Mouse (Mus musculus): Measurements from ENCODE around the gene Crybb2.
A peak's percentile ranks its signal among the peaks of the same experiment; 100 is the strongest.

Crybb2 gene

DNA sequence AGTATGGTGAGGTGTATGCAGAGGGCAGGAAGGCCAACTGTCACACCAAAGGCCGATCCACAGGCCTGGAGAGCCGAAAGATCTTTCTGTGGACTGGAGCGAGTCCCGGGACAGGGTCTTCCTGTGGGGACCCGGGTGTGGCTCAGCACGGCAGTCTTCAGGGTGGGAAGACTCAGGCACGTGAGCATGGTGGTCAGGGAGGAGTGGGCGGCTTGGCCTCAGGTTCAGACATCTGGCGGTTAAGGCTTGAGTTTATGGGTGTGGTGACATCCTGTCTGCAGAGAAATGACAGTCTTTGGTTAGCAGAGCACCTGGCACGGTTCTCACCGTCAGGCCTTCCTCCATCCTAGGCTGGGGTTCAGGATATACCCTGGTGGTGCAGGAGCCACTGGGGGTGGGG, 20.8 kb upstream of the Crybb2 start:
- no peak for DNase-seq (ENCODE audit: low spot score in 2 of 2)

DNA sequence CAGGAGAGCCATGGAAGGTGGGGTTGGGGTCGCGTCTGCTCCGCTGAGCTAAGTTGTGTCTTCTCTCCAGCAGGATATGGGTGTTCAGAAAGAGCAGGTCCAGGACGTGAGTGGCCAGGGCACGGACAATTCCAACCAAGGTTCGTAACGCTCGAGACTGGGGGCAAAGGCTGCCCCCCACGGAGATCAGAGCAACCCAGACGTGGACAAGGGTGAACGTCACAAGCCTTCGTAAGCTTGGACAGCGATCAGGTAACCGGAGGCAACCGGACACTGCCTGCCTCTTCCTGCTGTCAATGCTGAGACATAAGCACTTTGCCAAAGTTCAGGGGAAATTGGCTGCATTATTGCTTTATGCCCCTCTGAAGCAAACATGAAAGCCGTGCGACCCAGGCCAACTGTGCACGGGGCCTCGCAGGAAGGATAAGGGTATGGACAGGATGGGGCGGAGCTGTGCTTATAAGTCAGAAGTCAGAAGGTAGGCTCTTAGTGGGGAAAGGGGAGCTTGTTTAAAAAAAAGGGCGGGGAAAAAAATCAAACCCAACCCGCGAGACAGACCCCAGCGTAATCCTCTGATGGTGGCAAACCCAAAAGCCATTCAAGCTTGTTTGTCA, 20.3 kb upstream of the Crybb2 start:
- no peak for DNase-seq (ENCODE audit: low spot score in 2 of 2)

DNA sequence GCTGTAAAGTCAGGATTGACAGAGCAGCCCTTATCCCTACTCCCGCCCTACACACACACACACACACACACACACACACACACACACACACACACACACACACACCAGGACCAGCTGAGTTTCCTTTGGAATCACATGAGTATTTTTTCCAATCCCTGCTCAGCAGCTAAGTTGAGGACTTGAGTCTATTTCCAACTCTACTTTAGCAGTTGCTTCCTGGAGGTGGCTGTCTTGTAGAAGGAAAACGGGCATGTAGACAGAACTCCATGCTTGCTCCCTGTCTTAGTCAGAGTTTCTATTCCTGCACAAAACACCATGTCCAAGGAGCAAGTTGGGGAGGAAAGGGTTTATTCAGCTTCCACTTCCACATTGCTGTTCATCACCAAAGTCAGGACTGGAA, 17.5 kb upstream of the Crybb2 start:
- no peak for DNase-seq (ENCODE audit: low spot score in 2 of 2)

DNA sequence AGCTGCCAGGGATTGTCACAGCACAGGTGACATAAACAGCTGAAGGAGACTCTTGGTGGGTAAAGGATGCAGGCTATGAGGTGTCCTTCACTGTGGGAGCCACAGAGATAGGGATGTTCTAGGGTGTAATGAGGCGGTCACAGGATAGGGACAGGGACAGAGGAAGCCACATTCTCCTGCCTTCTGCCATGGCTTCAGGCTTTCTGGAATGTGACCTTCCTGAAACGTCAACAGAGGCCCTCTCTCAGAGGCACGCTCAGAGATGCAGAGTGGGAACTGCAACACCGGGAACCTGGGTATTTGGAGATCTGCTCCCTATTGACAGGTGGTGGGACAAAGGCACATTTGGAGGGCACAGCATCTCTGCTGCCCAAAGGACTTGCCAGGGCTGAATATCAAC, 17.1 kb upstream of the Crybb2 start:
- DNase-seq (ENCODE audit: low spot score in 2 of 2): no peak

DNA sequence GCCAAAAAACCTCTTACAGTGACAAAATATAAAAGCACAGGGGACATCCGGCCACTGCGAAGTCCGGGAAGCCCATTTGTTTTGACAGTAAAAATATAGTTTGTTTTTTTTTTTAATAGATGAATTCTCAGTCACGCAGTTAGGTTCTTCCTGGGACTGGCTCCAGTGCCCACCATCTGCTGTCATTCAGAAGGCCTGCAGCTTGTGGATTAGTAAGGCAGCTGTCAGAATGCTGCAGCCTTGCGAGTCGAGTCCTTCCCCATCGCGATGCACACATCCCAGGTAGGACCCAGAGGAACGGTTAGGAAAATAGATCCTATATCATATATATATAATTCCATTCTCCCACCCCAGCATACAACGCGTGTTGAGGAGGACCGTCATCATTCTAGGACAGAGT, 16.5 kb upstream of the Crybb2 start:
- no peak for DNase-seq (ENCODE audit: low spot score in 2 of 2)

DNA sequence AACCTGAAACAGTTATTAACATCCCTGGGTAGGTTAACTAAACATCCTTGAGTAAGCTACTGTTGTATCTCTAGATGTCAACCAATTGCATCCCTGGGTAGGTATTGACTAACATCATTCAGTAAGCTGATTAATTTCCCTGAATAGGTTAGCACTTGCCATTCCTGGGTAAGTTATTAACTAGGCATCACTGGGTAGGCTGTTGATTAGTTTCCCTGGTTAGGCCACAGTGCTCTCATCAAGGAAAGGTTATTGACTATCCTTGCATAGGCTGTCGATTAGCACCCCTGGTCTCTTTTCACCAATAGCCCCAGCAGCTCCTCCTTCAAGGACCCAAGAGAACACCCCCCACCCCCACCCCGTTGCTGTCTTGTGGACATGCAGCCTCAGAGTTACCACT, 16.0 kb upstream of the Crybb2 start:
- no peak for DNase-seq (ENCODE audit: low spot score in 2 of 2)

DNA sequence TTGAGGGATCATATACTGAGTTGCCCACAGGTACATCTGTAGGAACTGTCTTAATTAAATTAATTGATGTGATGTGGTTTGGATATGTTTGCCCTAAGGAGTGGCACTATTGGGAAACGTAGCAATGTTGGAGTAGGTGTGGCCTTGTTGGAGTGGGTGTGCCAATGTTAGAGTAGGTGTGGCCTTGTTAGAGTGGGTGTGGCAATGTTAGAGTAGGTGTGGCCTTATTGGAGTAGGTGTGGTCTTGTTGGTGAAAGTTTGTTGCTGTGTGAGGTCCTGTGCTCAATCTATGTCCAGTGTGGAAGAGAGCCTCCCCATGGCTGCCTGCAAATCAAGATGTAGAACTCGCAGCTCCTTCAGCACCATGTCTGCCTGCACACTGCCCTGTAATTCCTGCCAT, 14.4 kb upstream of the Crybb2 start:
- no peak for DNase-seq (ENCODE audit: low spot score in 2 of 2)

DNA sequence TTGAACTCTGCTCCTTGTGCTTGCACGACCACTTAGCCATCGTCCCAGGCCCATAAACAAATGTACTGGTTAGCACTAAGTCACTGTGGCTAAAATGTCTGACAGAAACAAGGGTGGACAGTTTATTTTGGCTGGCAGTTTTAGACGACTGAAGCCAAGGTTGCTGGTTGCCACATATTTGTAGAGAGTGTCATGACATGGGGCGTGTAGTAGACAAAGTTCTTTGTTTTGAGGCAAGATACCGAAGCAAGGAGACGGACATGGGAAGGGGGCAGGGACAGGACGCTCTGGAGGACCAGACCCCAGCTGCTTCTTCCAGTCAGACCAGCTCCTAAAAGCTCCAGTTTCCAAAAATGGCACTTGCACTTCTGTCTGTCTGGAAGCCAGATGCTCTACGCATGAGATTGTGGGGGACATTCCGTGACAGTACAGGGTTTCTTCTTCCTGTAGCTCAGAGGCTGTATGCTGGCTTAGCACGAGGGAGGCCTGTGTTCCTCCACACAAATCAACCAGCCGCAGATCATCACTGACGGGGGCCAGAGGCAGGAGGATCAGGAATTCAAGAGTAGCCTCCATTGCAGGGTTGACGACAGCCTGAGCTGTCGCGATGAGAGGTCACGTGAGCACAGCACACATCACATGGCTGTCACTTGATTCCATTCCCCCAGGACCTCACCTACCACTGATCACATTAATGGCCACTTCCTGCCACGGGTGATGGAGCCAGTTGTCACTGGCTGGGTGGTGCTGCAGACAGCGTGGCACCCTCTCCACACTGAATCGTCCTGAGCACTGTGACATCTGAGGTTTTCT, 12.6 kb upstream of the Crybb2 start:
- DNase-seq (ENCODE audit: low spot score in 2 of 2): peak in 1 of 2 experiments; percentile 23

DNA sequence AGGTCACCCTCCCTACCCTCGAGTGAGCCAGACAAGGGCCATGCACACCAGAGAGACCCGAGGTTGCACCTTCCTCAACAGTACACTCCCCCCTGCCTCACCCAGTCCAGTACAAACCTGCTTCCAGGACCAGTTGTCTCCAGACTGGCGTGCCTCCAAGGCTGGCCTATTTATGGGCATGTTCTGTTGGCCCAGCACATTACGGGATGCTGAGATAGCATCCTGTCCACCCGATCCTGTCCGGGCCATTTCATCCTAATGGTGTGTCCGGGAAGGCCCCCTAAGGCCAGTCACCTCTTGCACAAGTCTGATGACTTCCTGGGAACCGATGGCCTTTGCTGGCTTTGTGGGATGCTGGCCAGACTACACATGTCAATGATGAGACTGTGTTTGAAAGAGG, 11.5 kb upstream of the Crybb2 start, which contains the start of gene Crybb3:
TSS of gene Crybb3 (minus strand) at position 146 of the 400 bp plus-strand sequence.
- no peak for DNase-seq (ENCODE audit: low spot score in 2 of 2)

DNA sequence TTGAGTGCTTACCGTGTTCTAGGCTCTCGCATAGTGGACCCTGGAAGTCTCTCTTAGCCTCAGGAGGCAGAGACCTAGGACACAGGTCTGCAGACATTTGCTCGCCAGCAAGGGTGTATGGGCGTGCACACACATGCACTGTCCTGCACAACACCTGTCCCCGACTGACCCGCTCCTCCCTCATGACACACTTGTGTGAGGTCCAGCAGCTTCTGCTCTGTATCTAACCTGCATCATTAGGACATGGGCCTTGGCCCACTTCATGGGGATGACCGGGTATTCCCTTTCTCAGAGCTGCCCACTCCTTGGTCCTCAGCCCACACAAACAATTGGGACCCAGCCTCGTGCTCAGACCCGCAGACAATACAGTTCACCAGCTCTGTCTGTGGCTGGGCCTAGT, 11.1 kb upstream of the Crybb2 start:
- DNase-seq (ENCODE audit: low spot score in 2 of 2): no peak

DNA sequence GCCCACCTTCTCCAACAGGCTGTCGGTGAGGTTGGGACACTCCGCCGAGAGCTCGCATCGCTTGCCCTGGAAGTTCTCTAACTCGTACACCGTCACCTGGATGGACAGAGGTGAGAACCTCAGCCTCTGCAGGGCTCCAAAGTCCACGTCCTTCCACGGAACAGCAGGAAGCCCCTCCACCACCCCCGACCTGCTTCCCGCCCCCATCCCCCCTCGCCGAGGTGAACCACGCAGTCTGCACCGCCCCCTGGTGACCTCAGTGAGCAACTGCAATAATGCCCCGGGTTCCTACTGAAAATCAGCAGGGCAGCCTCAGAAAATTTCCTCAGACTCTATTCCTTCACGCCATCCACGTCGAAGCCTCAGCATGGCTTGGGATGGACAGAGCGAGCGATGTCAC, 9.9 kb upstream of the Crybb2 start:
- DNase-seq (ENCODE audit: low spot score in 2 of 2): no peak

DNA sequence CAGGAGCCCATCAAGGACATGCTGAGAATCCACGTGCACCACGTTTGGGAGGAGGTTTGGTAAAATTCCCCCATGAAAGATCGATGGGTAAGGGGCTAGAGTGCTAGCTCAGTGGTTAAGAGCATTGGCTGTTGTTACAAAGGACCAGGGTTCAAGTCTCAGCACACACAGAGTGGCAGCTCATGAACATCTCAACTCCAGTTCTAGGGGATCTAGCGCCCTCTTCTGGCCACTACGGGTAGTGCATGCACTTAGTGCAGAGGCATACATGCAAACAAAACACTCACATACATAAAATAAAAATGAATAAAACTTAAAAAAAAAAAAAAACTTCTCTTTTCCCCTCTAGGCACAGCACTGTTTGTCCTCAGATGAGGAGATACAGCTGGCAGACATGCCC, 8.8 kb upstream of the Crybb2 start:
- DNase-seq (ENCODE audit: low spot score in 2 of 2): no peak

DNA sequence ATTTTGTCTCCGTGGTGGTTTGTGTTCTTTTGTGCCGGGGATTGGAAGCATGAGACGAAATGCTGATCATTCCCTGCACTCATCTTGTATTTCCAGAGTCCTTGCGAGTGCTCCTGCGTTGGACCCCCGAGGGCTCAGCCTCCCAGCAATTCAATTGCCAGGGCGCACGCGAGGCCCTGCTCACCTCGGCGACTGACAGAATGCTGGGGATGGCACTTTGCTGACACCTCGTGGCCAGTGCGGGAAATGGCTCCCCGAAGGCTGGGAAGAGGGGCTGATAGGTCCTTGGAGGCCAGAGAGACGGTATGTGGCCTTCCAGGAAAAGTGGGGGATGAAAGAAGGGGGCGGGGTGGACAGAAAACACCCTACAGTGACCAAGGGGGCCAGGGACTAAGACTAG, 15.6 kb downstream of the Crybb2 start:
- peak; percentile 66 to 84 for DNase-seq (ENCODE audit: low spot score in 2 of 2)

DNA sequence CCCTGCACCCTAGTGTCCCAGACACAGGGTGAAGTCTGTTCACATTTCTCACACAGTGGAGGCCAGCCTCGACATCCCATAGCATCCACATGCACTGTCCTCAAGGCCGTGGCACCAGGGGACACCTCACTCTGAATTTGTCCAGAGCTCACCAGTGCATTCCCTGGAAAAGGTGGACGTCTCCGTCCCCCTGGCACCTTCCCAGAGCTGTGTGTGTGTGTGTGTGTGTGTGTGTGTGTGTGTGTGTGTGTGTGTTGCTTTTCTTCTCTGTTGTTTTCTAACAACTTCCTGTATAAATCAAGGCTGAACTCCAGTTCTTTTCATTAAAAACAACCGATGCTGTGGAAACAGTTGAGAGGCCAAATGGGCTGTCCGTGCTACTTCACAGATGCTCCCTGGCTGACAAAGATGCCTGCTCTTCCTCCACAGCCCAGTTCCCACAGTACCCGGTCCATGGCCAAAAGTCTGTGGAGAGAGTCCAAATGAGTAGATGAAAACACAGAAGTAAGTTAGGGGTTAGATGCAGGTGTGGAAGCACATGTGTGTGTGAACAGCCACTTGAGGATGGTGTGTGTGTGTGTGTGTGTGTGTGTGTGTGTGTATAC, 19.2 kb downstream of the Crybb2 start:
- DNase-seq (ENCODE audit: low spot score in 2 of 2): no peak

DNA sequence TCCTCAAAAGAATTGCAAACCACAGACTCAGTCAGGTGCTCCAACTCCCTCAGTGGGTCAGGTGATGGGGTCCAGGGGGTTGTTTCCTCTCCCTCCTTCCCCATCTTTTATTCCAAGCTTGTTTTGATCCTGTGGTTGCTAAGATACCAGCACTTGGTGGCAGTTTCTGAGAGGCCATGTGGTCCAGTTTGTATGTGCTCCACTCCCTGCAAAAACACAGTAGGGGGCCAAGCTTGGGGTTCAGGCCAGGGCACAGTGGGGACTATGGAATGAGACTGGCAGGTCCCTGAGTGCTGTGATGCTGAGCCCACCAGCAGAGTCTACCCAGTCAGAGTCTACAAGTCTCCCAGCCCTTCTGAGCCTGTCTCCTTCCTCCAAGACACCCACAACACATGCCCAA, 20.0 kb downstream of the Crybb2 start:
- DNase-seq (ENCODE audit: low spot score in 2 of 2): no peak

DNA sequence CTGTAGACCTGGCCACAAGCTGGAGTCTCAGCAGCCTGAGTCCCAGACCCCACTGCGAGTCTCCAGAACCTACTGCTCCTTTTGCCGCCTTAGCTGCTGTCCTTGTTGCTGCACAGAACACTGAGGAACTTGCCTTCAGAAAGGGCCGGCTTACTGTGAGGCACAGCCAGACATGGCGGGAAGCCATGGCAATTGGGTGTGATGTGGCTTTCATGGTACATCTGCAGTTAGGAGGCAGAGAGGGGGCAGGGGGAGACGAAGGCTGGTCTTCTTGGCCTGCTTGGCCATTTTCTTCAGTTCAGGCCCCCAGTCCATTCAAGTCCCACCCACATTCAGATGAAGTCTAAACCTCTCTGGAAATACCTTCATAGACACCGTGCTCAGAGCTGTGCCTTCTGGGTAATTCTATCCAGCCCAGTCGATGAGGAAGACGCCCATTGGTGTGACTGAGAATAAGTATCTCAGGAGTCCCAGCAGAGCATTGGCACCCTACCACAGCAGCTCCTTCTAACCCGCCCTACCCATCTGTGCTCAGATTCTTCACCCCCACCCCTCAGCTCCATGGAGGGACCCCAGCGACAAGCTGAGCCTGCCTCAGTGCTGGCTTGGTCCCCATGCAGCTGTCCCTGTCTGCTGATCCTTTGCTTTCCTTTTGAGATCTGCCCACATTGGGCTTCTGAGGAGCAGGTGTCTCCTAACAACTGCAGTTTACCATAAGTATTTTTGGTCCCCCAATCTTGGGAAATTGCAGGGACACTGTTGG, 24.2 kb downstream of the Crybb2 start:
- peak; percentile 29 to 61 for DNase-seq (ENCODE audit: low spot score in 2 of 2)

DNA sequence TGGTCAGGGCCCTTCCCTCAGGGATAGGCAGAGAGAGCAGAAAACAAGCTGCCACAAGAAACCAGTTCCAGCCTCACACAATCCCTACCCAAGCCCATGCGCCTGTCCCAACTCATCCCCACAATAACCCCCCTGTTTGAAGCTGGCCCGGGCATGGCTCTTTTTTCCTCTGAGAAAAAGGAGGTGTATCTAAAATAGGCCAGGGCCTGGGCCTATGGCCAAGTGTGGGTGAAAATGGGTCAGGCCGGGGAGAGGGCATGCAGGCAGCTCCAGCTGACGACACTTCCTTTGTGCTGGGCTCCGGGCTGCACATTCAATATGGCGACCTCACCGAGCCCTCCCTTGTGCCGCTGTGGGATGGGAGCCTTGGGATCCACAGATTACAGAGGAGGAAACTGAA, 26.4 kb downstream of the Crybb2 start:
- DNase-seq (ENCODE audit: low spot score in 2 of 2): peak; percentile 44 to 62

DNA sequence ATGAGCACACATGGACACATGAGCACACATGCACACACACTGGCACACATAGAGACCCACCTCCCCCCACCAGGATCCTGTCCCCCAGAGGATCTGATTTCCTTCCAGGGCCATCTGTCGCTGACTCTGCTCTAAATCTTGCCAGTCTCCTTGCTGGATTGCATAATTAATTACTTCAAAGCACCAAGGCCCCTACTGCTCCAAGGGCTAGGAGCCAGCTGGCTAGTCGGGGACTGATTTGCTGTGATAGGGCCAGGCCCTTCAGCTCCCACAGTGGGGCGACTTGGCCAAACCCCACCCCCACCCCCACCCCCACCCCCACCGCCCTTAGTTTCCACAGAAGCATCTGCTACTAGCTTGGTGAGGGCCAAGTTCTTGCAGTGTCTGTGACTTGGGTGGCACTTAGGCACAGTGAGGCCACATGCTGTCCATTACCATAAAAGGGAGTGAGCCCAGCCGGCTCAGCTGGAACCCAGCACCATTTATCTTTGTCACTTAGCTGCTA, 28.3 kb downstream of the Crybb2 start:
- peak; percentile 49 to 77 for DNase-seq (ENCODE audit: low spot score in 2 of 2)

DNA sequence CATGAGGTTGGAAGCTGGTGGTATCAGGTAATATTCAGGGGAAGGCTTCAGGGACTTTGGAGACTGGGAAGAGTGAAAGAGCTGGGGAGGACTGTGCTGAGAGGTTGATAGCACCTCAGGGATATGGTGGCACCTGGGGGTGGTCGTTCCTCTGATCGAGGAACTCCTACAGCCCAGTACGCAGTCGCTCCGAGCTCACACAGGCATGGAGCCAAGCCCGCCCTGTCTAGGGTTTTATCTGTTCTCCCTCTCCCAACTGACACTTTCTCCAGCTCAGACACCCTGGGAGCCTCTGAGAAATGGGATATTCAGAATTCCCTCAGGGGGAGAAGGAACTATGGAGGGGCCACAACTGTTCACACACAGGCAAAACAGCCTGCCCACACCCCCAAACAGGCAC, 29.1 kb downstream of the Crybb2 start:
- DNase-seq (ENCODE audit: low spot score in 2 of 2): no peak

DNA sequence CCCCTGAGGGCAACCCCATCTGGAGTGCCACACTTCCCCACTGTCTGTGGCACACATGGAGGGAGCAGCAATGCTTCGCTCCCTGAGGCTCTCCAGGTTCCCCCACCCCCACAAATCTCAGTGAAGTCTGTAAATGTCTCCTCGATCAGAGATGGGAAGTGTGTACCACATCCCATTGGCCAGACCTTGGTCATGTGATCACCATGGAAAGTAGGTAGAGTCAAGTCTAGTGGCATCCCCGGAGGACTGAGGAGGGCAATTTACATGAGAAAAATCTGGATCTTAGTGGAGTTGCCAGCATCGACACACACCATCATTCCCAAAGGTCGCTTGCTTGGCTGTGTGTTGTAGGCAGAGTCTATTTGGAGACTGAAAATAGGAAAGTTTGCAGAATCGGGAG, 31.3 kb downstream of the Crybb2 start:
- DNase-seq (ENCODE audit: low spot score in 2 of 2): no peak

DNA sequence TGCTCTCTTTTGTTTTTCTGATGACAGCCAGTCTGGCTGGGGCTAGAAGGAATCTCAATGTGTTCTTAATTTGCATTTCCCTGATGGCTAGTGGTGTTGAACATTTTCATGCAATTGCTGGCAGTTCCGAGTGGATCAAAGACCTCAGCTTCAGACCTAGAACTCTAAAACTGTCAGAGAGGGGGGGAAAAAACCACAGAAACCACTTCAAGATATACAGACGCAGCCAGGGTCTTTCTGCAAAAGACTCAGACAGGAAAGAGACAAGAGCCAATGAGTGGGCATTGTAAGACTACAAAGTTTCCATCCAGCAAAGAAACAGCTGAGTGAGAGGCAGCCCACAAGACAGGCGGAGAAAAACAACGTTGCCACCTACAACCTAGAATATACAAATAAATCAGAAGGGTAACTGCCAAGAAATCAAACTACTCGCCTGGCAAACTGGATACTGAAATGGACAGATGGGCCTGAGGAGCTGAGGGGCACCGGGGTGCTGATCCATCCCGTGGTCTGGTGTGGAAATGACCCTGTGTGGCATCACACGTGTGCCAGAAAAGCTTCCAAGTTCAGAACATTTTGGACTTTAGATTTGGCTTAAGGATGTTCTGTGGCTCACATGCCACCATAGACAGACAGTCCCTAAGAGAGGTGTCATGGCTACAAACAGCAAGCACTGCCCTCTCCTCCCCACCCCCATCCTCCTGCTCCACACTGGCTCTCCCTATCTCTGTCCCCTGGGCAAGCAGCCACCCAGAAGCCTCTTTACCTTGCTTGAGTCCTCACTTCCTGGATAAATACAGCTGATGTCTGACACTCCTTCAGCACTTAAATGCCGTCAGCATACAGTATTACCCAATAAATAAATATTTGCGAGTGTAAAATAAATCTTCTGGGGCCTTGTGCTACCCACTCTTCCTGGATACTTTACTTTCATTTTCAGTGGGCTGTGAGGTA, 34.5 kb downstream of the Crybb2 start:
- DNase-seq (ENCODE audit: low spot score in 2 of 2): no peak
